Mouse (Mus musculus): ENCODE results near the gene Tor1aip2. TPM values are rescaled to one million over a fixed set of nuclear protein-coding genes. Genes with fewer than 3 reads are reported as not detected.

Tor1aip2 gene
- polyA plus RNA-seq, 1 experiment from 2014 or later = 130 TPM

DNA sequence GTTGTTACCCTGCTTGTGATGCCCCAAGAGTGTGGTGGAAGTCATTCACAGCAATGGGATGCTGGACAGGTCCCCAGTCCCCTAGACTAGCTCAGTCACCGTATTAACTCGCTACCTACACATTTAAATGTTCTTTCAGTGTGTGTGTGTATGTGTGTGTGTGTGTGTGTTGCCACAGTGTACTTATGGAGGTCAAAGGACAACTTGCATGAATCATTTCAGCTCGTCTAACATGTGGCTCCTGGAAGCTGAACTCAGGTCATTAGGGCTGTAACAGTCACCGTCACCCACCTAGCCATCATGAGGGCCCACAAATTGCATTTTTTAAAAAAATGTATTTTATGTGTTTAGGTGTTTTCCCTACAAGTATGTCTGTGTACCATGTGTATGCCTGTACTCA, 27.0 kb downstream of the Tor1aip2 start:
- no peak overlapping the region for H3K27ac ChIP-seq (ENCODE audit: low read depth, low read length)
- H3K4me1 ChIP-seq (ENCODE audit: control insufficient read depth, insufficient read depth, low read length) = no peaks in the 10 kb centered on the region
- no peak overlapping the region for H3K9ac ChIP-seq (ENCODE audit: low read depth, low read length)
- ATAC-seq (ENCODE audit: low FRiP score, low TSS enrichment) = no peak
- peaks cover 56% of the 10 kb centered on the region for H3K36me3 ChIP-seq (ENCODE audit: control insufficient read depth, insufficient read depth, low read length)
- no peak overlapping the region for H3K4me2 ChIP-seq (replicated peaks; ENCODE audit: low read depth, low read length)
- H3K27me3 ChIP-seq (ENCODE audit: control insufficient read depth, insufficient read depth, low read length) = no peaks in the 10 kb centered on the region
- H3K9me3 ChIP-seq (ENCODE audit: control insufficient read depth, low read length) = no peaks in the 10 kb centered on the region
- no peak overlapping the region for H3K4me3 ChIP-seq (ENCODE audit: low read length)
- WGBS = 84% methylated on average over 4 of the region's 4 CpGs

DNA sequence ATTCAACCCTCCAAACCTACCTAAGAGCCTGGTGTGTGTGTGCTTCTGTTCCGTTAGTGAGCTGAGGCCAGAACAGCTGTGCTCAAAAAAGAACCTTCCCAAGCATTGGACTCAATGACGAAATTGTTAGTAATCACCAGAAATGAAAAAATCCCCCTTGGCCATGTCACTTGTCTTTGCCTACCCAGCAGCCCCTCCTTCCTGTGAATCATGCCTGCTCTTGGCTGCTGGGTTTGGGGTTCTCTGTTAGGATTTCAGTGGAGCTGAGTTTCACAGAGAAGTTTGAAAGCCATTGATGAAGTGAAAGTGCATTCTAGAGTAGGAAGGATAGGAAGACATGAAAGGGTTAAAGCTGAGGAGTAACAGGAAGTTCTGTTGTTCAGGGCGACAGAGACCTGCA, 30.9 kb downstream of the Tor1aip2 start:
- peaks cover 47% of the 10 kb centered on the region for H3K36me3 ChIP-seq (ENCODE audit: control insufficient read depth, insufficient read depth, low read length)

DNA sequence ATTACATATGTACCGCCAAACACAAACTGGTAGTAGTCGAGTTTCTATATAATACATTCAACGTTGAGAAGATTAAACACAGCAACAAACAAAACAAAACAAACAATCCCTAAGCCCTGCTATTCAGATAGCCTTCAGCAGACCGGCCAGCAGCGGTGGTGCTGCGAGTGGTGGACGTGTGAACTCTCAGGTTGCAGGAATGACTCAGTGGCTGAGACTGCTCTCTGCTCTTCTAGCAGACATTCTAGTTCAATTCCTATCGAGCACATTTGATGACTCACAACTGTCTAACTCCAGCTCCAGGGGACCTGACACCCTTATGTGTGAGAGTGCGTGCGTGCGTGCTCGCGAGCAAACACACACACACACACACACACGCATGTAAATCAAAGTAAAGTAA, 34.9 kb downstream of the Tor1aip2 start:
- H3K36me3 ChIP-seq (ENCODE audit: control insufficient read depth, insufficient read depth, low read length) = peaks cover 11% of the 10 kb centered on the region
- no peak overlapping the region for H3K27ac ChIP-seq (ENCODE audit: low read depth, low read length)
- no peak overlapping the region for H3K4me2 ChIP-seq (replicated peaks; ENCODE audit: low read depth, low read length)
- no peak for ATAC-seq (ENCODE audit: low FRiP score, low TSS enrichment)
- no peaks in the 10 kb centered on the region for H3K9me3 ChIP-seq (ENCODE audit: control insufficient read depth, low read length)
- H3K4me3 ChIP-seq (ENCODE audit: low read length) = no peak overlapping the region
- WGBS = 78% methylated on average over 14 of the region's 14 CpGs
- H3K9ac ChIP-seq (ENCODE audit: low read depth, low read length) = no peak overlapping the region
- H3K4me1 ChIP-seq (ENCODE audit: control insufficient read depth, insufficient read depth, low read length) = peaks cover 7% of the 10 kb centered on the region; the same call in 1 of the 2 replicates
- H3K27me3 ChIP-seq (ENCODE audit: control insufficient read depth, insufficient read depth, low read length) = no peaks in the 10 kb centered on the region

More for the DNA sequence above, 30.9 kb downstream of the Tor1aip2 start:
- no peaks in the 10 kb centered on the region for H3K27me3 ChIP-seq (ENCODE audit: control insufficient read depth, insufficient read depth, low read length)
- H3K9me3 ChIP-seq (ENCODE audit: control insufficient read depth, low read length) = no peaks in the 10 kb centered on the region
- no peak for ATAC-seq (ENCODE audit: low FRiP score, low TSS enrichment)
- H3K9ac ChIP-seq (ENCODE audit: low read depth, low read length) = no peak overlapping the region
- no peak overlapping the region for H3K4me2 ChIP-seq (replicated peaks; ENCODE audit: low read depth, low read length)
- 63% methylated on average over 3 of the region's 3 CpGs for WGBS
- no peak overlapping the region for H3K27ac ChIP-seq (ENCODE audit: low read depth, low read length)
- no peaks in the 10 kb centered on the region for H3K4me1 ChIP-seq (ENCODE audit: control insufficient read depth, insufficient read depth, low read length)
- H3K4me3 ChIP-seq (ENCODE audit: low read length) = no peak overlapping the region

DNA sequence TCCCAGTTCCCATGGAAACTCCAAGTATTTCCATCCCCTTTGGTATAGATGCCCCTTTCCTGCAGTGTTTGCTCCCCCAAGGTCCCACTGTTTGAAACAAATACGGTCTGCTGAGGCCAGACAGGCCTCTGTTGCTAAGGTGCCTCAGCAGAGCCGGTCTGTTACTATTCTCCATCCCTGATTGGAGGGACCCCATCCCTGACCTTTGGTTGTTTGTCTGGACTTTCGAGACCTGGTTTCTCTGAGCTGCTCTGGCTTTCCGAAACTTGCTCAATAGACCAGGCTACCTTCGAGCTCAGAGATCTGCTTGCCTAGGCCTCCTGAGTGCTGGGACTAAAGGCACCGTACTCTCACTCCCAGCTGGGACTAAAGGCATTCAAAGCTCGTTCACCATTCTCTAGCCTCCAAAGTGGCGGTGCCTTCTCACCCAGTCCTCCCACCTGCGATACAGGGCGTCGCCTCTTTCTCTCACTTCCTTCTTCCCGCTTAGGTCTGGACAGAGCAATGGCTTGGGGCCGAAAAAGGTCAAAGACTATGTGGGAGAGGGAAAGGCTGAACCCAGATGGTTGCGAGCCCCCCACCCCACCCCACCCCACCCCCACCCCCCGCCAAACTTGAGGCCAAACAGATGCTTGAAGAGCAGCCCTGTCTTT, 38.1 kb downstream of the Tor1aip2 start:
- ATAC-seq (ENCODE audit: low FRiP score, low TSS enrichment) = 0 out of 2 replicates have a peak, but pooled peaks have one; percentile 28
- 67% methylated on average over 15 of the region's 15 CpGs for WGBS
- H3K36me3 ChIP-seq (ENCODE audit: control insufficient read depth, insufficient read depth, low read length) = no peaks in the 10 kb centered on the region; the same call in 1 of the 2 replicates
- H3K27ac ChIP-seq (ENCODE audit: low read depth, low read length) = no peak overlapping the region
- H3K9ac ChIP-seq (ENCODE audit: low read depth, low read length) = no peak overlapping the region
- H3K4me1 ChIP-seq (ENCODE audit: control insufficient read depth, insufficient read depth, low read length) = peaks cover 7% of the 10 kb centered on the region; the same call in 1 of the 2 replicates
- H3K27me3 ChIP-seq (ENCODE audit: control insufficient read depth, insufficient read depth, low read length) = no peaks in the 10 kb centered on the region
- H3K9me3 ChIP-seq (ENCODE audit: control insufficient read depth, low read length) = no peaks in the 10 kb centered on the region
- H3K4me3 ChIP-seq (ENCODE audit: low read length) = no peak overlapping the region
- no peak overlapping the region for H3K4me2 ChIP-seq (replicated peaks; ENCODE audit: low read depth, low read length)

DNA sequence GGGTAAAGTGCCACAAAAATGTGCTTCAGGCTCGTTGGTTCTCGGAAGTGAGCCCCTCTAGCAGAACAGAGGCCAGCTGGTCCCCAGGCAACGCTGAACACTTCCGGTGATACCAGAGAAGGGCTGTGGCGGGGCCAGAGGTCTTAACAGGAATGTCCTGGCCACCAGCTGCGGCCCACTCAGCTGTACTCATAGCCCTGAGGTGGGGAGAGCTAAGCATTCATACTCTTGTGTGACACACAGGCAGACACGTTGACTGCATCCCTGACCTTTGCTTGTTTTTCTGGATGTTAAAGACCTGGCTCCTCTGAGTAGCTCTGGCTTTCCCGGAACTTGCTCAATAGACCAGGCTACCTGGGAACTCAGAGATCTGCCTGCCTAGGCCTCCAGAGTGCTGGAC, 39.4 kb downstream of the Tor1aip2 start:
- Histone ChIP-seq H3K4me3 (ENCODE audit: low read length) (no peak overlapping the region), H3K4me2 (replicated peaks; ENCODE audit: low read depth, low read length) (no peak overlapping the region), H3K4me1 (ENCODE audit: control insufficient read depth, insufficient read depth, low read length) (peaks cover 7% of the 10 kb centered on the region; the same call in 1 of the 2 replicates), H3K9me3 (ENCODE audit: control insufficient read depth, low read length) (no peaks in the 10 kb centered on the region), H3K27ac (ENCODE audit: low read depth, low read length) (no peak overlapping the region), H3K27me3 (ENCODE audit: control insufficient read depth, insufficient read depth, low read length) (no peaks in the 10 kb centered on the region), H3K36me3 (ENCODE audit: control insufficient read depth, insufficient read depth, low read length) (no peaks in the 10 kb centered on the region), H3K9ac (ENCODE audit: low read depth, low read length) (no peak overlapping the region)
- WGBS = 28% methylated on average over 8 of the region's 8 CpGs
- peak; percentile 40; the same call in 1 of the 2 replicates for ATAC-seq (ENCODE audit: low FRiP score, low TSS enrichment)

DNA sequence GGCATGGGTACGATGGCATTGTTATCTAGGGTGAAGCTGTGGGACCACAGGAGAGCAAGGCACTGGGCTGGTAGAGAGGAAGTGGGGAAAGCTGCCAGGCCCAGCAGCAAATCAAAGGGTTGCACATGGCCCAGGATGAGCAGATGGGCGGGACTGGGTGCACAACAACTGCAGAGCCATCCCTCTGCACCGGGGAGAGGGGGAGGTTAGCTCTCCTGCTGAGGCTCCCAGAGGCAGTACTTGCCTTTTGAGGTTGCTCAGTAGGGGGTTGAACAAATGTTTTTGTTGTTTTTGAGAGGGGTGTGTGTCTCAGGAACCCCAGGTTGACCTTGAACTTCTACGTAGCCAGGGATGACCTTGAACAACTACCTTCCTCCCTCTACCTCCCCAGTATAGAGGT, 41.3 kb downstream of the Tor1aip2 start:
- no peak for ATAC-seq (ENCODE audit: low FRiP score, low TSS enrichment)
- Histone ChIP-seq H3K4me3 (ENCODE audit: low read length) (no peak overlapping the region), H3K4me1 (ENCODE audit: control insufficient read depth, insufficient read depth, low read length) (peaks cover 7% of the 10 kb centered on the region; the same call in 1 of the 2 replicates), H3K36me3 (ENCODE audit: control insufficient read depth, insufficient read depth, low read length) (no peaks in the 10 kb centered on the region), H3K9ac (ENCODE audit: low read depth, low read length) (no peak overlapping the region), H3K4me2 (replicated peaks; ENCODE audit: low read depth, low read length) (no peak overlapping the region), H3K27me3 (ENCODE audit: control insufficient read depth, insufficient read depth, low read length) (no peaks in the 10 kb centered on the region), H3K27ac (ENCODE audit: low read depth, low read length) (no peak overlapping the region), H3K9me3 (ENCODE audit: control insufficient read depth, low read length) (no peaks in the 10 kb centered on the region)
- WGBS = 51% methylated on average over 4 of the region's 4 CpGs

DNA sequence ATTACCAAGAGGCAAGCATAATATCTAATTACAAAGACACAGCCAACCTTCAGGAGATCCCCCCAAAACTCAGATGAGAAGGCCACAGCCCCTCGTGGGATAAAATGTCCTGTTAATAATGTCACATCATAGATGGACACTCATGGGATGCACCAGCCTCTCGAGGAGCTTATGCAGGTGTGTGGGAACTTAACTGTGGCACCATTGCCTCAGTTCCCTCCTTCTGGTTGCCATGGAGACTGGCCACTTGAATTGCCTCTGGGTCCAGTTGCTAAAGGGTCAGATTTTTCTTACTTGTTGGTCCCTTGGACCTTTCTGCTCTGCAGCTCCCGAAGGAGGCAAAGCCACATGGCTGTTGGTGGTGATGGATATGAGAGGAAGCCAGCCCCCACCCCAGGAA, 42.5 kb downstream of the Tor1aip2 start:
- 56% methylated on average over 3 of the region's 3 CpGs for WGBS
- no peak overlapping the region for H3K4me3 ChIP-seq (ENCODE audit: low read length)

DNA sequence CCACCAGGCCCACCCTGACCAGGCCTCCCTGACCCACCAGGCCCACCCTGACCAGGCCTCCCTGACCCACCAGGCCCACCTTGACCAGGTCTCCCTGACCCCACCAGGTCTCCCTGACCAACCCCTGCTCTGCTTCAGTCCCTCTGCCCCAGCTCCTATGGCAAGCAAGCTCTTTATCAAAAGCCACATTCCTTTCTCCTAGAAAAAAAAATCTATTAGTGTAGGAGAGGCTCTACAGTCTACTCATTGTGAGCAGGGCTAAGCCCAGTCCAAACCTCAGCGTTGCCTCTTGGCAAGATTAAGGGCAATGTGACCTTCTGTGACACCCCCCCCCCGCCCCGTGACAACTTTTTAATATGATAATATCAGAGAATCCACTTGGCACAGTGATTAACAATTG, 49.4 kb downstream of the Tor1aip2 start:
- Histone ChIP-seq H3K9me3 (ENCODE audit: control insufficient read depth, low read length) (no peaks in the 10 kb centered on the region), H3K4me3 (ENCODE audit: low read length) (no peak overlapping the region), H3K27me3 (ENCODE audit: control insufficient read depth, insufficient read depth, low read length) (no peaks in the 10 kb centered on the region; the same call in 1 of the 2 replicates), H3K36me3 (ENCODE audit: control insufficient read depth, insufficient read depth, low read length) (no peaks in the 10 kb centered on the region), H3K9ac (ENCODE audit: low read depth, low read length) (no peak overlapping the region), H3K27ac (ENCODE audit: low read depth, low read length) (no peak overlapping the region), H3K4me2 (replicated peaks; ENCODE audit: low read depth, low read length) (no peak overlapping the region), H3K4me1 (ENCODE audit: control insufficient read depth, insufficient read depth, low read length) (no peaks in the 10 kb centered on the region)
- WGBS = 68% methylated on average over 3 of the region's 3 CpGs
- ATAC-seq (ENCODE audit: low FRiP score, low TSS enrichment) = no peak

More for the DNA sequence above, 42.5 kb downstream of the Tor1aip2 start:
- H3K4me2 ChIP-seq (replicated peaks; ENCODE audit: low read depth, low read length) = no peak overlapping the region
- no peaks in the 10 kb centered on the region for H3K36me3 ChIP-seq (ENCODE audit: control insufficient read depth, insufficient read depth, low read length)
- no peak for ATAC-seq (ENCODE audit: low FRiP score, low TSS enrichment)
- H3K4me1 ChIP-seq (ENCODE audit: control insufficient read depth, insufficient read depth, low read length) = peaks cover 7% of the 10 kb centered on the region; the same call in 1 of the 2 replicates
- no peak overlapping the region for H3K9ac ChIP-seq (ENCODE audit: low read depth, low read length)
- no peaks in the 10 kb centered on the region for H3K9me3 ChIP-seq (ENCODE audit: control insufficient read depth, low read length)
- no peaks in the 10 kb centered on the region for H3K27me3 ChIP-seq (ENCODE audit: control insufficient read depth, insufficient read depth, low read length)
- no peak overlapping the region for H3K27ac ChIP-seq (ENCODE audit: low read depth, low read length)

DNA sequence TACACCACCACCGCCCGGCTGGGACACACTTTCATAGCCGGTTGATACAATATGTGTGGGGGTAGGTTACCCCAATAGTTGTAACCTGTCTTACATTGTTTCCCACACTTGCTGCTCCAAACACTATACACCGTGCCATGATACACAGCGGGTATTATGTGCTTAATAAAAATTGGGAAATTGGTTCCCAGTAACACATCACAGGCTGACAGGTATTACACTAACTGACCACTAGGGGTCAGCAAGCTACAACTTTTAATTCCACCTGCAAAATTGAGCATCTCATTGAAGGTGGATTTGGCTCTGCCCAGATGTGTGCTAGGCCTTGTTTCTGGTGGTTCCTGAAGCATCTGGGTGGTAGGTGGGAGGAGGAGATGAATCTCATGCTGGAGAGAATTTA, 50.6 kb downstream of the Tor1aip2 start:
- WGBS = 57% methylated on average over 5 of the region's 5 CpGs
- Histone ChIP-seq H3K27ac (ENCODE audit: low read depth, low read length) (no peak overlapping the region), H3K4me2 (replicated peaks; ENCODE audit: low read depth, low read length) (no peak overlapping the region), H3K9ac (ENCODE audit: low read depth, low read length) (no peak overlapping the region), H3K4me3 (ENCODE audit: low read length) (no peak overlapping the region), H3K27me3 (ENCODE audit: control insufficient read depth, insufficient read depth, low read length) (no peaks in the 10 kb centered on the region; the same call in 1 of the 2 replicates), H3K36me3 (ENCODE audit: control insufficient read depth, insufficient read depth, low read length) (no peaks in the 10 kb centered on the region), H3K9me3 (ENCODE audit: control insufficient read depth, low read length) (no peaks in the 10 kb centered on the region), H3K4me1 (ENCODE audit: control insufficient read depth, insufficient read depth, low read length) (no peaks in the 10 kb centered on the region)
- no peak for ATAC-seq (ENCODE audit: low FRiP score, low TSS enrichment)

Measured in kidney, embryonic 14.5 days (tissue).